Mouse (Mus musculus) liver, embryonic 13.5 days (tissue): ENCODE data around the gene Smarca2. TPM values are rescaled to one million over a fixed set of nuclear protein-coding genes. Genes with fewer than 3 reads are reported as not detected.

Source experiments
- ATAC-seq: fragments of 200-750 bp; cut with Nextera tagmentation; 2 replicates; pipeline ENCODE4 v1.8.0; 2017; ENCODE audit warnings: low read depth, mild to moderate bottlenecking, moderate number of reproducible peaks, moderate library complexity
- DNase-seq: peaks from one replicate; pipeline ENCODE4 v3.0.0; 2022
- H3K27ac ChIP-seq: fragments of 300-500 bp; sonication (generic); 2 replicates; pipeline ENCODE4 v1.5.1; 2015; ENCODE audit warnings: moderate library complexity, mild to moderate bottlenecking, inconsistent platforms
- H3K27me3 ChIP-seq: fragments of 300-500 bp; sonication (generic); 2 replicates; pipeline ENCODE4 v1.6.1; 2015; ENCODE audit warnings: mild to moderate bottlenecking, inconsistent platforms
- H3K36me3 ChIP-seq: fragments of 300-500 bp; sonication (generic); 2 replicates; pipeline ENCODE4 v1.6.1; 2015; ENCODE audit warnings: mild to moderate bottlenecking, inconsistent platforms
- H3K4me1 ChIP-seq: fragments of 300-500 bp; sonication (generic); replicated peaks from 2 replicates; pipeline ENCODE4 v1.6.1; 2015; ENCODE audit warnings: inconsistent platforms
- H3K4me2 ChIP-seq: fragments of 300-500 bp; sonication (generic); 2 replicates; pipeline ENCODE4 v1.6.1; 2015; ENCODE audit warnings: inconsistent platforms, mild to moderate bottlenecking, moderate library complexity
- H3K4me3 ChIP-seq: fragments of 300-500 bp; sonication (generic); replicated peaks from 2 replicates; pipeline ENCODE4 v1.5.1; 2015; ENCODE audit warnings: mild to moderate bottlenecking, inconsistent platforms
- H3K9ac ChIP-seq: fragments of 300-500 bp; sonication (generic); 2 replicates; pipeline ENCODE4 v1.6.1; 2015; ENCODE audit warnings: mild to moderate bottlenecking, inconsistent platforms
- H3K9me3 ChIP-seq: fragments of 300-500 bp; sonication (generic); replicated peaks from 2 replicates; pipeline ENCODE4 v1.6.1; 2016; ENCODE audit warnings: inconsistent platforms
- WGBS: fragments of 180-500 bp; shearing (Covaris S2); methylation state at CpG from one replicate; pipeline ENCODE4 v1.1.7; 2015; ENCODE audit not compliant: insufficient replicate concordance; 5-methylcytosine and 5-hydroxymethylcytosine counted together
- polyA plus RNA-seq: library from polyadenylated mRNA; unstranded; fragments of >200 nt; fragmentation: Nextera tagmentation; extraction: Ambion mirVana; gene quantifications from 2 replicates; pipeline ENCODE4 v1.2.1, GENCODE M21; 2015

Smarca2 gene
- polyA plus RNA-seq, 1 experiment from 2014 or later: 4.8 TPM

DNA sequence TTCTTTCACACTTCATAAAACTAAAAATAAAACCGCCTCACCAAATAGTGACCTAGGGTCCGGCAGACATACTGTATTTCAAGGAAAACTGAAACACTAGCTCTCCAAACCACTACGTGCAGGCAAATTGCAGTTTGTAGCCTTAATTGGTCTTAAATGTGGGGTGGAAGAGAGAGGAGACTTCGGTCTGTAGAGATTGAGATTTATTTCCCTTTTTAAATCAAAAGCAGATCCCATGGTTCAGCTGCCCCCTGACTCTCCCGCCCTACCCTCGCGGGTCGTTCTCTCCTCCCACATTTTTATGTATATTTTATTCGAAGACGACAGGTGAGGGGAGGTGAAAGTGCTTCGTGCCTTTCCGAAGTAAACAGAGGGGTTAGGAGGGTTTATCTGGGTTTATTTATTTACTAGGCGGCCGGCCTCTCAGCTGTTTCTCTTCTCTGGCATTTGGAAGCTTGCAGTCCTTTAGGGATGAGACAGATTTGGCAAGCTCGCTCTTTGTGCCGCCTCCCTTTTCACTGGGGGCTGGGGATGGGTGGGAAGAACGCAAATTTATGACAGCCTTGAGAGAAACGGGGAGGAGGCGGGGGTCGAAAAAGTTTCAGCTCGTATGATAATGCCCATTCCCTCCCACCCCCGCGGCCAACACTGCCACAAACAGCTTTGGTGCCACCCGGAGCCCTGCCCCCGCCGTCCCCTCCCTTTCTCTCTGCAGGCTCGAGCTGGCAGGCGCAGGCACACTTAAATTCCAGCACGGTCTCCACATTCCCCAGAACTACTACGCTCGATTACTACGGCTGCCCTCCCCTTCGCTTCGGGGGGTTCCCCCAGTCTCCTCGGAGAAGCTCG lies 720 bp upstream of the Smarca2 start:
- ATAC-seq (peak; percentile 26), DNase-seq (no peak)
- Histone ChIP-seq H3K27ac (peak overlapping the region; percentile 61), H3K4me3 (peak overlapping the region; percentile 69), H3K9me3 (no peaks in the 10 kb centered on the region), H3K9ac (peak overlapping the region; percentile 70), H3K4me1 (peaks cover 34% of the 10 kb centered on the region), H3K27me3 (peaks cover 69% of the 10 kb centered on the region), H3K36me3 (no peaks in the 10 kb centered on the region), H3K4me2 (peak overlapping the region; percentile 95)
- WGBS: 3% methylated on average over 33 of the region's 36 CpGs

DNA sequence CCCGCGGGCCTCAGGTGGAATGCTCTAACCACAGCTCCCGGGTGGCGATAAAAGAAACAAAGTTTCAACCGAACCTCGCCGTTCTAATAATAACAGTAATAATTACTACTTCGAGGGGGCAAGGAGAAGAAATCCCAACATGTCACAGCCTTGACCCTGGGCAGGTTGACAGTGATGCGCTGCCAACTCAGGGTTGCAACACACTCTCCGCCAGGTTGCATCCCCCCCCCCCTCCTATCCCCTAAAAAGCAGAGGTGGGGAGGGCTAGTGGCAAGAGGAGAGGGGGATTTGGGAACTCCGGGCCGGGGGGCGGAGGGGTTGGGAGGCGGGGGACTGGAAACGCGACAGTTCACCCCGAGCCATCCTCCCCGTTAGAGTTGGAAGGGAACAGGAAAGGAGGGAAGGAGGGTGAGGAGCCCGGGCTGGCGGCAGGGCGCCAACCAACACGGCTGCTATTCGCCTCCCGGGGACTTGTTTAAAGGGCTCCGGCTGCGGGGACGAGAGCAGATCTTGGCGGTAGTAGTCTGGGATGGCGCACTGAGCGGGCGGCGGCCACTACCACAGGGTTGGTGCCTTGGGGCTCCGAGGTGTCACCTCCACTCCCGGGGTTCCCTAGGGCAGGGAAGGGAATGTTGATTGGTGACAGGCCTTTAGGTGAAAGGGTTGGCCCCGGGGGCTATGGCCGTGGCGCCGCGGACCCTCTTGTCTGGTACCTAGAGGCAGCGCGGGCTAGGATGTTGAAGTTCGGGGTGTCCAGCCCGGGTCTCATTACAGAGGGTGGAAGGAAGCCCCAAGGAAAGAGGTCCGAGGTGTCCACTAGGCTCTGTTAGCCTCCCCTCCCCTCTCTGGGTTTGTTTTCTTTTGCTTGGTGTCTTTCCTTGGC lies 829 bp downstream of the Smarca2 start:
- under 1% methylated on average over 43 of the region's 44 CpGs for WGBS
- ATAC-seq: no peak
- Histone ChIP-seq H3K27ac (no peak overlapping the region), H3K9ac (peak overlapping the region; percentile 60), H3K27me3 (peaks cover 69% of the 10 kb centered on the region), H3K9me3 (no peaks in the 10 kb centered on the region), H3K4me3 (peak overlapping the region; percentile 69), H3K36me3 (no peaks in the 10 kb centered on the region), H3K4me2 (peak overlapping the region; percentile 95), H3K4me1 (peaks cover 37% of the 10 kb centered on the region)
- DNase-seq: peak; percentile 11

DNA sequence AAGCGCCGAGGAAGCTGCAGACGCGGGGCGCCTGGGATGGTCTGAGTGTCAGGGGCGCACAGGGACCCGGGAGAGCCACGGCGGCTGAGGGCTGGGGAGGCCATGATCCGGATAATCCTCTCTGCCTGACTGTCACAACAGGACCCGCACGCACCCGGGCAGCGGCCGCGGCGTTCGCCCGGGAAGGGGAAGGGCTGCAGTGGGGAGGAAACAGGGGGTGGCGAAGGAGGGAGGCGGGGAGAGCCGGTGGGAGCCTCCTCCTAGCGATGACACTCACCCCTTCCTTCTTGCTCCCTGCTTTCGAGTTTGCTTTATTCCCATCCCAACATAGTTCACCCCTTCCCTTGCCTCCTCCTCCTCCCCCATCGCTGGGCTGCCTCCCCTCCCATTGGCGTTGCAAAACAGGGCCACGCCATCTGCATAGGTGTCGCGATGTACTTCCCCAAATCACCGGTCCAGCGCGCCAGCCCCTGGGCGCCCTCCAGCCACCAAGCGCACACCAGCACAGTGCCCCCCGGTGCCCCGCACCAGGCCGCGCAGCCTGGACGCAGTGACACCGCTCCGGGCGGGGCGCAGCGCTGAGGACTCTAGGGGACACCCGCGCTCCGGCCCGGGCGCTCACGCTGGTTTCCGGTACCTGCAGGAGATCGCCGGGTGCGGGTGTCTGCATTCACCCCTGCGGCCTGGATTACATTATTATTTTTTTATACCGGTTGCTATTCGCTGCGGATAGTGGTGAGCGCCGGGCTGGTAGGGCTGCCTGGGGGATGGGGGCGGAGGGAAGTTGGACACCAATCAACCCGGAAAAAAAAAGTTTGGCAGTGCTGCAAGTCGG lies 1.7 kb downstream of the Smarca2 start:
- ATAC-seq (peak; percentile 24; the same call in 1 of the 2 replicates), DNase-seq (peak; percentile 13)
- Histone ChIP-seq H3K27ac (no peak overlapping the region; the same call in 1 of the 2 replicates), H3K9me3 (no peaks in the 10 kb centered on the region), H3K4me2 (peak overlapping the region; percentile 95), H3K4me1 (peaks cover 39% of the 10 kb centered on the region), H3K9ac (peak overlapping the region; percentile 60), H3K36me3 (no peaks in the 10 kb centered on the region), H3K27me3 (peaks cover 65% of the 10 kb centered on the region), H3K4me3 (peak overlapping the region; percentile 69)
- WGBS: under 1% methylated on average over 63 of the region's 63 CpGs

DNA sequence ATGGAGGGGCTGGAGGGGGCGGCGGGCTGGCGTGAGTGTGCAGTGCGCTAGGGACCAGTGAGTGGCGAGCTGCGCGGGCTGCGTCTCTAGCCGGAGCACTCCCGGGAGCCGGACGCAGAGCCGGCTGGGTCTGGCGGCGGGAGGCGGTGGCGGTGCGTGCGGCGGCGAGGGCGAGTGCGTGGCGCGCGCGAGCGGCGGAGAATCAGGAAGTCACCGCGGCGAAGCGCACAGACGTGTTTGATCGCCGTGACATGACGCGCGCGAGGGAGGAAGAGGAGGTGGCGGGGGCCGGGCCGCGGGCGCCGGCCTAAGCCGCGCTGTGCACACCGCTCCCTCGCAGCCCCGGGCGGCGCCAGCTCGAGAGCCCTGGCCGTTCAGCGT lies 2.3 kb downstream of the Smarca2 start:
- peaks cover 63% of the 10 kb centered on the region for H3K27me3 ChIP-seq
- H3K9ac ChIP-seq: peak overlapping the region; percentile 60
- WGBS: under 1% methylated on average over 54 of the region's 56 CpGs
- H3K36me3 ChIP-seq: no peaks in the 10 kb centered on the region
- H3K4me3 ChIP-seq: peak overlapping the region; percentile 69
- DNase-seq (peak; percentile 5), ATAC-seq (no peak)
- no peak overlapping the region for H3K27ac ChIP-seq
- peaks cover 45% of the 10 kb centered on the region for H3K4me1 ChIP-seq
- peak overlapping the region; percentile 95 for H3K4me2 ChIP-seq
- no peaks in the 10 kb centered on the region for H3K9me3 ChIP-seq

DNA sequence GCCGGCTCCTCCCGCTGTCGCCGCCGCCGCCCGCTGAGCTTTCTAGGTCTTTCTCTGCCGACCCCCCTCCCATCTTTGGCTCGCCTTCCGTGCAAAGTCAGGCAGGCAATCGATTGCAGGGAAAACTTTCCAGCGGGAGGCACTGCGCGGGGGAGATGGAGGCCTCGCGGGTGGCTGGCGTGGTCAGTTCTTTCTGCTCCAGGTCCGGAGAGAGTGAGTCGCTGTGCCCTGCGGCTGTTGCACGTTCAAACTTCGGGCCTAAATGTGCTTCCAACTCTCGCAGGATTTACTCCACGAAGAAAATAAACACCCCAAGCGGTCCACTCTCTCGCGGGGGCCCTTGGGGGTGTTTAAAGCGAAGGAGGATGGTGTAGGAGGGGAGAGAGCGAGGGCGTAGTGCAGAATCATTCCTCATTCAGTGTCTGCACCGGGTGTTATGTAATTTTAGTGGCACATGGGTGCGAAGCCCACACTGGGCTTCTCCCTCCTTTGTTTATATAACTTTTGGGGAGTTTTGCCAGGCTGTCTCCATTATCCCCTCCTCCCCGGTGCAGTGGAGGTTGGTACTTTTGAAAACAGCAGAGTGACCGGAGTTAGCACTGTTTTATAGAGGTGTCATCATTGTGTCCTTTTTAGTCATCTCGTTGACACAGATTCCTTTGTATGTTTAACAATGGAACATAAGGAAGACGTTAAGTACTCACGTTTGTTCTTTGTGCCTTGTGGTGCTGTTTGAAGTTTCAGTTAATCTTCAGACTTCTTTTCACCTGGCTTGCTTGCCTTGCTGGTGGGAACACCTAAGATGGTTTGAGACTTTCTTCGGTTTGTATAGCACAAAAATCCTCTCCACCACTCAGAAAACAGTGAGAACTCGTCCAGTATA lies 2.9 kb downstream of the Smarca2 start:
- Histone ChIP-seq H3K4me2 (peak overlapping the region; percentile 95), H3K9ac (peak overlapping the region; percentile 60), H3K4me1 (peaks cover 50% of the 10 kb centered on the region), H3K27me3 (peaks cover 57% of the 10 kb centered on the region), H3K9me3 (no peaks in the 10 kb centered on the region), H3K4me3 (peak overlapping the region; percentile 69), H3K36me3 (no peaks in the 10 kb centered on the region), H3K27ac (no peak overlapping the region)
- DNase-seq (no peak), ATAC-seq (no peak)
- 4% methylated on average over 38 of the region's 39 CpGs for WGBS

DNA sequence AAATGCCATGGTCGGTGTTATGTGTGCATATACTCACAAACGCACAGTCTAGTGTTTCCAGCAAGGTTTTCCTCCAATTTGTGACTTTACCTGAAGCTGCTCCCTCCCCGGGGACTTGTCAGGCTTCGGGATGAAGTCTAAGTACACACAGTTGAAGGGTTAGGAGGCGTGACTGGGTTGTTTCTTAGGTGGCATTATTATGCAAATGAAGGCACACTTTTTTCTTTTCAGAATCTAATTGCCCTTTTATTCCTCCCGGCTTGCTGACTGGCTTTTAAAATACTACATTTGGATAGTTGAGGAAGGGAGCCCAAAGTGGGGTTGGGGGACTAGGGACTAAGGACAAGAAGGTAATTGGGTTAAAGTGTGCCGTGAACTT lies 3.6 kb downstream of the Smarca2 start:
- peak overlapping the region; percentile 95 for H3K4me2 ChIP-seq
- no peak overlapping the region for H3K9ac ChIP-seq
- no peaks in the 10 kb centered on the region for H3K9me3 ChIP-seq
- WGBS: 39% methylated on average over 7 of the region's 7 CpGs
- ATAC-seq (no peak), DNase-seq (no peak)
- peaks cover 57% of the 10 kb centered on the region for H3K4me1 ChIP-seq
- no peaks in the 10 kb centered on the region for H3K36me3 ChIP-seq
- H3K27ac ChIP-seq: no peak overlapping the region
- H3K4me3 ChIP-seq: no peak overlapping the region
- peaks cover 52% of the 10 kb centered on the region for H3K27me3 ChIP-seq

DNA sequence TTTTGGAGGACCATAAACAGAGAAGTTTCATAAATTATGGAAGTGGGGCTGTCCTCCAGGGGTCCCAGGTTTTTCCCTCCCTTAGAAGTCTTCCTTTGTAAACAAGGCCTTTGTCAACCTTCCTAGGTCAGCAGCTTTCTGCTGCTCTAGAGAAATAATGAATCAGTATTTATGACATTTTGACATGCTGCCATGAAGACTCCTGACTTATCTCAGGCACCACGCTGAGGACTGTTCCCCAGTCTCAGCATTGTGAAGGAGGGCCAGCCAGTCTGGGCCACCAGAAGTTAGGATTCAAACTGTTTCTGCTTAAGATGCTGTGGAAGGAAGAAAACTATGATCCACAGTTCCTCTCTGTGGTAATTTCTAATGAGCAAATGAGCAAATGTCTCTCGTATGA lies 4.8 kb downstream of the Smarca2 start:
- no peak for DNase-seq
- Histone ChIP-seq H3K27me3 (peaks cover 40% of the 10 kb centered on the region), H3K9me3 (no peaks in the 10 kb centered on the region), H3K9ac (no peak overlapping the region), H3K4me2 (no peak overlapping the region), H3K27ac (no peak overlapping the region), H3K36me3 (no peaks in the 10 kb centered on the region), H3K4me3 (no peak overlapping the region), H3K4me1 (peaks cover 58% of the 10 kb centered on the region)
- no peak for ATAC-seq
- 28% methylated on average over 2 of the region's 2 CpGs for WGBS

DNA sequence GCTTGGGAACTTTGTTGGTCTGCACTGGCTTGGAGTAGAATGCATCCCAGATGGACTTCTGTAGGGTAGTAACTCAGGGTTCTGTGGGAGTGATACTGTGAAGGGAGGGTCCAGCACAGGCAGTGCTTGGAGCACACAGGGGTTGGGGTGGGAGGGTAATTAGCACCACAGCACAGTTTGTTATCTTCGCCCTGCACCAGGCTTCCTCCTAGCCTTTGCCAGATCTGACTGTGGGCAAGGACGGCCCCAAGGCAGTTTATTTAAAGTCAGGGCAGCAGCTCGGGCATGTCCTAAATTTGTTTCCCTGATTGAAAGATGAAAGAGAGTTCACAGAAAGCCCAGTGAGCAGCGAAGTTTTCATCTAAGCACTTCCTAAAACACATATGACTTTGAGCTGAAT lies 8.1 kb downstream of the Smarca2 start:
- no peaks in the 10 kb centered on the region for H3K36me3 ChIP-seq
- DNase-seq (peak; percentile 12), ATAC-seq (peak; percentile 97)
- H3K9ac ChIP-seq: no peak overlapping the region
- no peak overlapping the region for H3K4me3 ChIP-seq
- H3K27me3 ChIP-seq: peaks cover 6% of the 10 kb centered on the region
- peaks cover 41% of the 10 kb centered on the region for H3K4me1 ChIP-seq
- WGBS: 4% methylated on average over 4 of the region's 4 CpGs
- H3K4me2 ChIP-seq: peak overlapping the region; percentile 40
- H3K27ac ChIP-seq: no peak overlapping the region
- no peaks in the 10 kb centered on the region for H3K9me3 ChIP-seq

DNA sequence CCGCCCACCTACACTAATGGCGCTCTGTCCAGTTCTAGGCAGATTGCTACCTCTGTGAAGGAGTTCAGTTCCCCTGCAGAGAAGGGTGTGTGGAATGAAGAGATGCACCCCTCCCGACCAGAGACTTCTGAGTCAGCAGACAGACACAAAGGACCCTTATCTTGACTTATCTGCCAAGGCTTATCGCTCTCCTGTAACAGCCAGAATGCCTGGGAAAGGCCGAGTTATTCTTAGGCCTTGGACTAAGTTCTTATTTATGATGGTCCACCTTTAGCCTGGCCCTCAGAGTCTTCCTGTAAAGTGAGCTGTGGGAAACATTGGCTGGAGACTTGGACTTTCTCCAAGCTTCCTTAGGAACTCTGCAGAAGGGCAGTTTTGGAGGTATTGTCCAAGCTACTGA lies 8.8 kb downstream of the Smarca2 start:
- no peak overlapping the region; the same call in 1 of the 2 replicates for H3K27ac ChIP-seq
- H3K9me3 ChIP-seq: no peaks in the 10 kb centered on the region
- H3K4me3 ChIP-seq: no peak overlapping the region
- ATAC-seq: peak; percentile 75
- 22% methylated on average over 5 of the region's 5 CpGs for WGBS
- H3K27me3 ChIP-seq: no peaks in the 10 kb centered on the region
- H3K4me1 ChIP-seq: peaks cover 37% of the 10 kb centered on the region
- no peak overlapping the region for H3K9ac ChIP-seq
- no peaks in the 10 kb centered on the region for H3K36me3 ChIP-seq
- peak overlapping the region; percentile 40 for H3K4me2 ChIP-seq
- DNase-seq: peak; percentile 3

DNA sequence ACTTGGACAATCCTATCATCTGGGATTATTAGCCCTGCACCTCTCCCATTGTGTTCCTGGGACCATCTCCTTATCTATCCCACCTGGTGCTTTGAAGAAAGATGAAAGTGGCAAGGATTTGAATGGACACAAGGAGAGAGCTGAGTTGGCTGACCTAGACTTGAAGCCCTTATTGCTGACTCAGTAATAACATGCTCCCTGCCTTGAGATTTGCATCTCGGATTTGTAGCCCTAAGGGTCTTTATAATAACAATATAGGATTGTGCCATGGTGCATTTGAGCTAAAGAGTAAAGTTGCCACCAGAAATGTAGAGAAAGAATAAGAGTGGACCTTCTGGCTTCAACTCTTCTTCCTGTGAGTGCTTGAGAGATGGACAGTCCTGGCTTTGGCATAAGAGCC lies 11.4 kb downstream of the Smarca2 start:
- Histone ChIP-seq H3K27ac (no peak overlapping the region), H3K4me3 (no peak overlapping the region), H3K36me3 (no peaks in the 10 kb centered on the region), H3K9me3 (no peaks in the 10 kb centered on the region), H3K4me1 (peaks cover 34% of the 10 kb centered on the region), H3K27me3 (no peaks in the 10 kb centered on the region), H3K4me2 (no peak overlapping the region), H3K9ac (no peak overlapping the region)
- DNase-seq: no peak
- ATAC-seq: no peak
- WGBS: 55% methylated on average over 1 of the region's 1 CpGs
